Mouse (Mus musculus) forebrain, embryonic 14.5 days (tissue): ENCODE measurements at regions not wholly inside any gene's neighbourhood (a gene's known extent, or its start where the extent isn't known, plus 50 kb on each side); places are given as distances from the start of the nearest gene placed in this dataset.

Source experiments
- ATAC-seq: fragments of 200-750 bp; cut with Nextera tagmentation; 2 replicates; pipeline ENCODE4 v1.8.0; 2017; ENCODE audit warnings: mild to moderate bottlenecking, moderate library complexity
- DNase-seq: peaks from one replicate; pipeline ENCODE4 v3.0.0-alpha.2; 2015; ENCODE audit warnings: low spot score
- H3K27ac ChIP-seq: fragments of 300-500 bp; sonication (generic); 2 replicates; pipeline ENCODE4 v1.5.1; 2014; ENCODE audit warnings: low read depth, mild to moderate bottlenecking, control low read depth, low read length, moderate library complexity
- H3K27me3 ChIP-seq: fragments of 300-500 bp; sonication (generic); replicated peaks from 2 replicates; pipeline ENCODE4 v1.6.1; 2014; ENCODE audit warnings: low read length, control low read depth, mixed read lengths; ENCODE audit not compliant: control insufficient read depth, insufficient read depth
- H3K36me3 ChIP-seq: fragments of 300-500 bp; sonication (generic); 2 replicates; pipeline ENCODE4 v1.6.1; 2014; ENCODE audit warnings: low read length, control low read depth; ENCODE audit not compliant: control insufficient read depth, insufficient read depth
- H3K4me1 ChIP-seq: fragments of 300-500 bp; sonication (generic); 2 replicates; pipeline ENCODE4 v1.6.1; 2014; ENCODE audit warnings: antibody characterized with exemption, low read length, control low read depth; ENCODE audit not compliant: control insufficient read depth, insufficient read depth
- H3K4me2 ChIP-seq: fragments of 300-500 bp; sonication (generic); 2 replicates; pipeline ENCODE4 v1.6.1; 2014; ENCODE audit warnings: mild to moderate bottlenecking, control low read depth, low read length
- H3K4me3 ChIP-seq: fragments of 300-500 bp; sonication (generic); 2 replicates; pipeline ENCODE4 v1.5.1; 2014; ENCODE audit warnings: low read depth, low read length, control low read depth
- H3K9ac ChIP-seq: fragments of 300-500 bp; sonication (generic); 2 replicates; pipeline ENCODE4 v1.6.1; 2014; ENCODE audit warnings: mild to moderate bottlenecking, low read length, control low read depth, moderate library complexity
- H3K9me3 ChIP-seq: fragments of 300-500 bp; sonication (generic); replicated peaks from 2 replicates; pipeline ENCODE4 v1.6.1; 2016; ENCODE audit warnings: low read length, control low read depth, mixed read lengths; ENCODE audit not compliant: control insufficient read depth
- WGBS: fragments of 180-500 bp; shearing (Covaris S2); extraction: QIAGEN DNeasy Blood & Tissue Kit; methylation state at CpG from one replicate; pipeline ENCODE4 v1.1.7; 2014; 5-methylcytosine and 5-hydroxymethylcytosine counted together

GRCm38 (mm10) chr15:67888548-67888947 lies 1387.8 kb upstream of the Lrrc6 start:
- H3K36me3 ChIP-seq = no peaks in the 10 kb centered on the region
- no peak overlapping the region for H3K4me2 ChIP-seq
- H3K4me1 ChIP-seq = no peaks in the 10 kb centered on the region
- no peaks in the 10 kb centered on the region for H3K9me3 ChIP-seq
- no peak overlapping the region for H3K9ac ChIP-seq
- no peak for DNase-seq
- H3K27me3 ChIP-seq = no peaks in the 10 kb centered on the region
- ATAC-seq = no peak
- H3K4me3 ChIP-seq = no peak overlapping the region
- H3K27ac ChIP-seq = no peak overlapping the region

GRCm38 (mm10) chr15:67855291-67855690 lies 1354.6 kb upstream of the Lrrc6 start:
- WGBS = 41% methylated on average over 1 of the region's 1 CpGs
- no peaks in the 10 kb centered on the region for H3K36me3 ChIP-seq
- no peaks in the 10 kb centered on the region for H3K27me3 ChIP-seq
- H3K4me3 ChIP-seq = no peak overlapping the region
- no peak overlapping the region for H3K9ac ChIP-seq
- H3K9me3 ChIP-seq = no peaks in the 10 kb centered on the region
- H3K27ac ChIP-seq = no peak overlapping the region
- ATAC-seq = no peak
- no peaks in the 10 kb centered on the region for H3K4me1 ChIP-seq
- H3K4me2 ChIP-seq = no peak overlapping the region
- peak; percentile 54 for DNase-seq

GRCm38 (mm10) chr15:67850118-67850517 lies 1349.4 kb upstream of the Lrrc6 start:
- H3K4me1 ChIP-seq = no peaks in the 10 kb centered on the region
- H3K36me3 ChIP-seq = no peaks in the 10 kb centered on the region
- no peak for ATAC-seq
- 65% methylated on average over 3 of the region's 3 CpGs for WGBS
- H3K4me2 ChIP-seq = no peak overlapping the region
- H3K4me3 ChIP-seq = no peak overlapping the region
- peak; percentile 19 for DNase-seq
- H3K27me3 ChIP-seq = no peaks in the 10 kb centered on the region
- no peak overlapping the region for H3K9ac ChIP-seq
- no peak overlapping the region for H3K27ac ChIP-seq
- no peaks in the 10 kb centered on the region for H3K9me3 ChIP-seq

- H3K9ac ChIP-seq = no peak overlapping the region
- H3K4me1 ChIP-seq = no peaks in the 10 kb centered on the region
- no peaks in the 10 kb centered on the region for H3K27me3 ChIP-seq
- no peak for ATAC-seq
- no peak for DNase-seq
- no peak overlapping the region for H3K4me2 ChIP-seq
- no peaks in the 10 kb centered on the region for H3K36me3 ChIP-seq
- no peak overlapping the region for H3K4me3 ChIP-seq
- 81% methylated on average over 2 of the region's 2 CpGs for WGBS
- no peaks in the 10 kb centered on the region for H3K9me3 ChIP-seq
- H3K27ac ChIP-seq = no peak overlapping the region
Observed at GRCm38 (mm10) chr15:67845707-67846106, 1345.0 kb upstream of the Lrrc6 start.

GRCm38 (mm10) chr15:67840671-67841070 lies 1340.0 kb upstream of the Lrrc6 start:
- H3K27ac ChIP-seq = no peak overlapping the region
- ATAC-seq (no peak), DNase-seq (peak; percentile 13)
- H3K4me3 ChIP-seq = no peak overlapping the region
- no peaks in the 10 kb centered on the region for H3K4me1 ChIP-seq
- no peaks in the 10 kb centered on the region for H3K27me3 ChIP-seq
- H3K4me2 ChIP-seq = no peak overlapping the region
- H3K9me3 ChIP-seq = no peaks in the 10 kb centered on the region
- no peak overlapping the region for H3K9ac ChIP-seq
- no peaks in the 10 kb centered on the region for H3K36me3 ChIP-seq
- WGBS = 87% methylated on average over 3 of the region's 3 CpGs

- Histone ChIP-seq H3K9me3 (no peaks in the 10 kb centered on the region), H3K27ac (no peak overlapping the region), H3K4me2 (no peak overlapping the region), H3K4me3 (no peak overlapping the region), H3K9ac (no peak overlapping the region), H3K4me1 (no peaks in the 10 kb centered on the region), H3K27me3 (no peaks in the 10 kb centered on the region), H3K36me3 (no peaks in the 10 kb centered on the region)
- 75% methylated on average over 4 of the region's 4 CpGs for WGBS
- DNase-seq = no peak
- ATAC-seq = no peak
Observed at GRCm38 (mm10) chr15:67825796-67826484, 1325.2 kb upstream of the Lrrc6 start.

- Histone ChIP-seq H3K36me3 (no peaks in the 10 kb centered on the region), H3K4me1 (no peaks in the 10 kb centered on the region), H3K9ac (no peak overlapping the region), H3K27me3 (no peaks in the 10 kb centered on the region), H3K4me2 (no peak overlapping the region), H3K4me3 (no peak overlapping the region), H3K27ac (no peak overlapping the region), H3K9me3 (no peaks in the 10 kb centered on the region)
- DNase-seq (no peak), ATAC-seq (no peak)
- WGBS = 44% methylated on average over 3 of the region's 3 CpGs
Observed at GRCm38 (mm10) chr15:67823226-67823625, 1322.5 kb upstream of the Lrrc6 start.

- Histone ChIP-seq H3K4me1 (no peaks in the 10 kb centered on the region), H3K27ac (no peak overlapping the region), H3K4me2 (no peak overlapping the region), H3K27me3 (no peaks in the 10 kb centered on the region), H3K9ac (no peak overlapping the region), H3K9me3 (no peaks in the 10 kb centered on the region), H3K4me3 (no peak overlapping the region), H3K36me3 (no peaks in the 10 kb centered on the region)
- WGBS = 68% methylated on average over 1 of the region's 1 CpGs
- no peak for DNase-seq
- no peak for ATAC-seq
Observed at GRCm38 (mm10) chr15:67799871-67800270, 1299.2 kb upstream of the Lrrc6 start.

GRCm38 (mm10) chr15:67795578-67795977 lies 1294.9 kb upstream of the Lrrc6 start:
- Histone ChIP-seq H3K36me3 (no peaks in the 10 kb centered on the region), H3K4me2 (no peak overlapping the region), H3K9me3 (no peaks in the 10 kb centered on the region), H3K4me3 (no peak overlapping the region), H3K27me3 (no peaks in the 10 kb centered on the region), H3K9ac (no peak overlapping the region), H3K4me1 (no peaks in the 10 kb centered on the region), H3K27ac (no peak overlapping the region)
- ATAC-seq = no peak
- WGBS = 93% methylated on average over 2 of the region's 2 CpGs
- no peak for DNase-seq
